Mouse (Mus musculus): ENCODE measurements at regions not wholly inside any gene's neighbourhood (a gene's known extent, or its start where the extent isn't known, plus 50 kb on each side); places are given as distances from the start of the nearest gene placed in this dataset.

DNA sequence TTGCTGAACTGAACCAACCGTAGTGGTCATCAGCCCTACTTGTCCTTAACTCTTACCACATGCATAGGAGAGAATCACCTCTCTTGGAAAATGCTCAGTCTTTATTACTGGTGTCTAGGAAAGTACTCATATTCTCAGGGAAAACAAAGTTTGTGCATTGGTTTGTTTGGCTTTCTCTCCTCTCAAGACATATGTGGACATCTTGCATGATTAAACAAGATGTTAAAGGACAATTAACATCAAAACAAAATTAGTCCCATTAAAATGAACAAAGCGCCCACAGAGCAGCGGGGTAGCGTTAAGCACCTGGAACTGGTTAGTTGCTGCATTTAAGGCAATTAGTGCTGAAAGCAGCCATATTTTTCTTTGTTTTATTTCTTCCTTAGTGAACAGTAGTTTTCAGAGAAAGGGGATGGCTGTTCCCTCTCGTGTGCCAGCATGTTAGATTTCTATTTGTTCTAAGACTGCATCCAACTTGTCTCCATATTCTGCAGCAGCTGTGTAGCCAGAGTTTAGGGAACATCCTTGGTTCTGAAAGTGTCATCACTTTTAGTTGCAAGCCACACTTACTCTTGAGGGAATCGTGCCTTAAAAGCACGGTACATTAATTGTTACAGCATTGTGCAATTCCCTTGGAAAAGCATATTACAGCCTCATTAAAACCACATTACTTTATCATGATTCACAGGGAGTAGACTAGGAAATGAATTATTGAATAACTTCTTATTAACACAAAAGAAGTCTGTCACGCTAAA, 137.7 kb downstream of the Ube2u start:
- intact Hi-C loops (cut with DNase I) = no loop called here
- no peak for DNase-seq

DNA sequence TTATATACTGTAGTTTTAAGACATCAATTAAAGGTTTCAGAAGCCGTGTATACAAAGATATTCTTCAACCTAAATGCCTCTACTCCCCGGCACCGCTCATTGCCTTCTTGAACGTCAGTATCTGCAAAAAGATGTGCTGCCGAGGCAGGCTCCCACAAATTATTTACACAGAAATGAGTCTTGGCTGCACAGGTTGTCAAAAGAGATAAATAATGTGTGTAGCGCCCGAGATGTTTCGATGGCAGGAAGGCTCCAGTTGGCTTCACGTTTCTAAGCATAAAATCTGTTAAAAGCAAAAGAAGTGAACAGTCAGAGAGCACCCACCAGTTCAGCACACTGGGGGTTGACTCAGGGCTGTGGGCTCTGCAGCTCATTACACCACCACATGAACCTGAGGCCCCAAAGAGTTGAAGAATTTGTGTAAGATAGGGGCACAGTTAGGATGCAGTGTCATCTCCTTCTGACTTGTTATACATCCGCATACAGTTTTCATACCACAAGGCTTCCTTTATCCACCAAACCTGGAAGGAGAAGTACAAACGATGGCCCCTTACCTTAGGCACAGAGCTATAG, 138.4 kb downstream of the Ube2u start:
- DNase-seq = no peak
- intact Hi-C loops (cut with DNase I) = no loop called here

DNA sequence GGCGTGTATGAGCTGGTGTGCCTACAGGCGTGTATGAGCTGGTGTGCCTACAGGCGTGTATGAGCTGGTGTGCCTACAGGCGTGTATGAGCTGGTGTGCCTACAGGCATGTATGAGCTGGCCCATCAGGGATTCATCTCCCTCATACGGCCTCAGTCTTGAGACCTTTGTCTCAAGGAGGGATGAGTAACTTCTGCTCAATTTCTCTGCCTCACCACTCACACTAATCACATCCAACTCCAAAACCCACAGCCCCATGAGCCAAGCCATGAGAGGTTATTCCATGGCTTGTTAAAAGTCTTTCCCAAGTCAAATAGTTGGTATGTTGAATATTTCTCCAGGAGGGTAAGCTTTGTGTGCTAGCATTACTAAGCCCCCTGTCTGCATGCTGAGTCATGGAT, 146.0 kb downstream of the Ube2u start:
- intact Hi-C loops (cut with DNase I) = no loop called here
- no peak for DNase-seq

DNA sequence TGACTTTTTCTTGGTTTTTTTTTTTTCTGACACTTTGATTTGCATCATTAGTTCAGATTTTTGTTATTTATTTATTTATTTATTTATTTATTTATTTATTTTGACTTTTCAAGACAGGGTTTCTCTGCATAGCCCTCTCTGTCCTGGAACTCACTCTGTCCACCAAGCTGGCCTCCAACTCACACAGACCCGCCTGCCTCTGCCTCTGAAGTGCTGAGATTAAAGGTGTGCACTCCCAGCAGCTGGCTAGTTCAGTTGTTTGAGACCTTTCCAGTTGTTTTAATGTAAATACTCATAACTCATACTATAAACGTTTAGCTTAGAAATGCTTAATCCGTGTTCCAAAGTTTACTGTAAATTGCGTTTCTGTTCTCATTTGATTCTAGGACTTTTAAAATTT, 147.9 kb downstream of the Ube2u start:
- no peak for DNase-seq

DNA sequence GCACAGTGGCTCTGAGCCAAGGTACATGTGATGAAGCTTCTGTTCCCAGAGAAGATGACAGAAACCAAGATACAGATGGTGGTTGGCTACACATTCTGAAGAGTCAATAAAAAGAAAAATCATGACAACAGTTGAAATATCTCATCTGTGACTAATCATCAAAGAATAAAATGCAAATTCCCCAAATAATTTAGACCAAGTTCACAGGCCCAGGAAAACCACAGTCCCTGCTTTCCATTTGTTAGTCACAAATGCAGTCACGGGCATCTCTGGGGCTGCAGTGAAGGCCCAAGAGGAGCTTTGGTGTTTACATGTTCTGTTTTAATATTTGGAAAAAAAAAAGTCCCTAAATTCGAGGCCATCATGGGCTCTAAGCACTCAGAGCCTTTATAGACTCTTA, 142.1 kb upstream of the Cachd1 start:
- intact Hi-C loops (cut with DNase I) = no loop called here

More for the DNA sequence above, 147.9 kb downstream of the Ube2u start:
- intact Hi-C loops (cut with DNase I) = no loop called here

DNA sequence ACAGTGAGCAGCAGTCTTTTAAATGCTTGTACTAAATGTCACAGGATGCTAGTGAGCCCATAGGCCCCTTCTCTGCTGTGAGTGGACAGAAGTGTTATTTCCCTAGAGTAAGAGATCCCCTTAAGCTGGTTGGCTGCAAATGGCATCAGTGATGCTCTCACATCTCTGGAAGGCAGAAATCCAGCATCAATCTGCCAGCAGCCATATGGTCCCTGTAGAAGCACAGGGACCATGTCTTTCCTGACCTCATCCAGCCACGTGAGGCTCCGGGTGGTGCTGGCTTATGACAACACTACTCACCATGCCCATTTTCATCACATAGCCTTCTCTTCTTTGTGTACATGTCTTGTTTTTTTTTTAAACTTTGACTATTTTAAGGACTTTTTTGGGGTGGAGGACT, 138.9 kb upstream of the Cachd1 start:
- no peak for DNase-seq
- intact Hi-C loops (cut with DNase I) = no loop called here

More for the DNA sequence above, 142.1 kb upstream of the Cachd1 start:
- no peak for DNase-seq

DNA sequence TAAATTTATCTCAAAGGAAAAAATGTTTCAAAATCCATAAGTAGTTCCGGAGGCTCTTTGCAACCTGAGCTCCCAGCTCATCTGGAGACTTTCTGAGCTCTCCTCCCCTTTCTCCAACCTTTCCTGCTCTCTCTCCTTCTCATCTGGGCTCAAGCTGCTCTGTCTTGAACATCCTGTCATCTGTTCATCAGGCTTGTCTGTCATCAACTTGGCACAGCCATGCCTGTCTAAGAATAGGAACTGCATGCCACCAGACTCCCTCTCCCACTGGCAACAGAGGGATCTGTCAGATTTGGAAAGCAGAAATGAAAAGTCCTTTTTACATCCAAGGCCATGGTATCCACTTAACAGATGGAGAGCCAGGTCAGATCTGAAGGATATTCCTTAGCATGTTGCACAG, 115.3 kb upstream of the Cachd1 start:
- intact Hi-C loops (cut with DNase I) = no loop called here
- peak; percentile 50 to 64 for DNase-seq

DNA sequence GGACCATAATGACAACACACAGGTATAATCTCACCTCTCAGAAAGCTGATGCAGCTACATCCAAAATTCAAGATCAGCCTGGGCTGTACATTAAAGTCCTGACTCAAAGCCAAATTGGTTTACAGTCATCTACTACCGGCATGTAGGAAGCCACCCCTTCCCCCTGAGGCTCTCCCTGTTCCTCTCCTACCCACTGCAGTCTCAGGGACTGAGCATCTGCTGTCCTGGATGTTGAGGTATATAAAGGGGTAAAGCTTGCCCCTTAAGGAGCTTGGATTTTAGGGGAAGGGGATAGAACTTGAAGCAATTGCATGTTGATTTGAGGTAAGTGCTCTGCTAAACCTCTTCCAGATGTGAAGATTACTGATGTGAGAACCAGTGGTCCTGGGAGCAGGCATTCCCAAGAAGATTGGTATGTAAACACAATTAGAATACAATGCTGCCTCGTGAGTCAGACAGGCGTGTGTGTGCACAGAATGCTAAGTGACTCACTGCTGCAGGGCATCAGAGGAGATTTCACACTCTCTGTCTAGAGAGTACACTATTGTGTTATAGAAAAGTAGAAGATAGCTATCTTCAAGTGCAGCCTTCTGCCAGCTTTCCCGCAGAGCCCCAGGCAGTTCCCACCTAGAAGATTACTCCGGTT, 111.7 kb upstream of the Cachd1 start:
- DNase-seq = no peak
- intact Hi-C loops (cut with DNase I) = no loop called here

DNA sequence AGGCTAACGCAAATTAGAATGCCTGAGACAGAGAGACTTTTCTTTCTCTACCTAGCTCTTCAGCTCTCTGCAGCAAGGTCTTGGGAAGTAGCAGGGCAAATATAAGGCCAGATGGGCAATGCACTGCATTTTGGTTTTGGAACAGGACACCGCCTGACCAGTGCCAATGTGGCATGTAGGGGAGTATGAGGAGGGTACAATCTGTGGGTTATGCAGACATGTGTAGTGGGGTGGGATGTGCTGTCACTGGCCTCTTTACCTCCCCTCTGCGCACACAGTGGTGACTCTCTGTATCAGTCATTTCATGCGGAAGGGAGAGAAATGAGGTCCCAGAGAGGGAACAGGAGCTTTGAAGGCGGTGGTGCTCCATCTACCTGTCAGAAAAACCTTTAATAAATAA, 105.9 kb upstream of the Cachd1 start:
- intact Hi-C loops (cut with DNase I) = no loop called here
- DNase-seq = no peak

DNA sequence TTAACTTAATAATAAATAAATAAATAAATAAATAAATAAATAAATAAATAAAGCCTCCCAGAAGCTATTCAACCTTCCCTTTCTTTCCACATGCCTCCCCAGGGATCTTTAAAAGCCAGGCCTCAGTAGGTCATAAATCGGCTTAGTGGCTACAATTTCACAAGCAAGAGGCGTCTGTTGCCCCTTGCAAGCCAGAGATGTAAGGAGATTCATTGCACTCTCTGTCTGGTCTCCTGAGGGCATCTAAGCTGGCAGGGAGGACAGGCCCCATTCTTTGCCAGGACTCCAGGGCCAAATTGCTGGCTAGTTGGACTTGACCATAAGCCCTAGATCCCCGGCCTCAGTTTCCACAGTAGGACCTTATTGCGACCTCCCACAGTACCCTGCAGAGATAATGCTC, 101.6 kb upstream of the Cachd1 start:
- DNase-seq = no peak
- intact Hi-C loops (cut with DNase I) = no loop called here

DNA sequence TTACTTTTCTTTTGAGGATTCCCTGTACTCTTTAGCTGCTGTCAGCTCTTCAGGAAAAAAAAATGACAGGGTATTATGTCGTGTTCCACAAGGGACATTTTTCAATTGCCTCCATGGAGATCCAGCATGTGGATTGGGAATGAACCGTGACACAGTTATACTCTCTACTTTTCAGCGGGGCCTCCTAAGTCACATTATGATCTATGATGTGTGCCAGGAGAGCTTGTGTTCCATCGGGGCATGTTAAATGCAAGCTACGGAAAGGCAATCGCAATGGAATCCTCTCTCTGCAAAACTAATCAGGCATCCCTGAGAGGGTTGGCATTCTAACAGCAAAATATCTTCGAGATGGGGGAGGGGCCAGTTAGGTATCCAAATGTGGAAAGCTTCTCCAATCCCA, 92.7 kb upstream of the Cachd1 start:
- no peak for DNase-seq
- intact Hi-C loops (cut with DNase I) = no loop called here

DNA sequence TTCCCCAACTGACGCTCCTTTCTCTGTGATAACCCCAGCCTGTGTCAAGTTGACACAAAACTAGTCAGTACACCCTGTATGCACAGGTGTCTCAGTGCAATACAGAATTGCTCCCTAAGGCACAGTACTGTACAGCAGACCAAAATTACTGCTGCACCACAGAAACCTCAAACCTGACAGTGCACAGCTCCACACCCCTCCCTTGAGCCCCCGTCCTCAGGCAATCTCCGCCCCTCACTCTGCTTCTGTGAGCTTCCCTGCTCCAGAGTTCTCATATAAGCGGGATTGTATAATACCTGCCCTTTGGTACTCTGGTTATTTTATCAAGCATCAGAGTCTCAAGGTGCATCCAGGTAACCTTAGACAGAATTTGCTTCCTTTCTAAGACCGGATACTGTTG, 76.5 kb upstream of the Cachd1 start:
- DNase-seq = no peak
- intact Hi-C loops (cut with DNase I) = no loop called here

DNA sequence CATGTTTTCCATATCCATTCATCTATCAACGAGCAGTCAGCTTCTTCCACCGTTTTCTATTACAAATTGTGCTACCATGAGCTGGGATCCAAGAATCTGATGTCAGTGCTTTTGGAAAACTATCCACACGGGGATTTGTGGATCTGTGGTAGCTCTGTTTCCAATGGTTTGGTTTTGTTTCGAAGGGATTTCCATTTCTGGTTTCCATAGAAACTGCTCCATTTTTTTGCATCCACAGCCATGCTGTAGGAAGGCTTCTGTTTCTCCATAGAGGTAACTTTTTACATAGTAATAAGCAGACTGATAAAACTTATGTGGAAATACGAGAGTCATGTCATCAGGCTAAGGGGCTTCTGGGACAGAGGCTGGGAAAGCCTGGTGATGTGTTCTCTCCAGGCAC, 76.1 kb upstream of the Cachd1 start:
- intact Hi-C loops (cut with DNase I) = no loop called here
- no peak for DNase-seq

DNA sequence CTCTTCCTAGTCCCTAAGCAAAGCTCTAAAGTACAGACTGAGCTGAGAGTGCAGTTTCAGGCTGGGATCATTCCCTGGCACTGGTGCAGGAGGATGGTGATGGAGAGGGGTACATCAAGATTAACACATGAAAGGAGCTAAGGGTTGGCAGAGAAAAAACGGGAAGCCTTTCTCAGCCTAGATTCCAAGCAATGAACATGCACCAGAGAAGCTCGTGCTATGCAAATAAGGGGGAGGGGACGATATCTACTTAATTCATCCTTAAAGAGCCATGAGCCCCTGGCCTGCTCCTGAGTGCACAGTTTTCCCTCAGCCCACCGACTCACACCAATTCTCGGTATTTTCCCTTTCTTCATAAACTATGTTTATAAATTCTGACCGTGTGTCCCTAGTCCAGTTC, 70.5 kb upstream of the Cachd1 start:
- no peak for DNase-seq
- intact Hi-C loops (cut with DNase I) = no loop called here

DNA sequence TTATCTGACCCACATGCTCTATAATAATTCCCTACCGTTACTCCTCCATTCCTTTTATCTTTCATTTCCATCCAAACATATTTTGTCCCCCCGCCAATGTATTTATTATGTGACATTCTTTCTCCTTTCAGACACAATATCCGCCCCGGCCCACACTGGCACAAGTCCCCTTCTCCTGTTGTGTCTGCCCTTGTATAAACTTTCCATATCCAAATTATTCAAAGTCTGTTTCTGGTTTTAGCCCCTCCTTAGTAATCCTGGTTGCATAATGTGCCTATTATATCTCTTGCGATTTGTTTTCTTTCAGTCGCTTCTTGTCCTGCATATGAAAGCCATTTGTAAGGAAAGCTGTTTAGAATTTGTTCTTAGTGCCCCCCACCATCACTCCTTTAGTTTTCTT, 69.3 kb upstream of the Cachd1 start:
- DNase-seq = no peak
- intact Hi-C loops (cut with DNase I) = no loop called here

DNA sequence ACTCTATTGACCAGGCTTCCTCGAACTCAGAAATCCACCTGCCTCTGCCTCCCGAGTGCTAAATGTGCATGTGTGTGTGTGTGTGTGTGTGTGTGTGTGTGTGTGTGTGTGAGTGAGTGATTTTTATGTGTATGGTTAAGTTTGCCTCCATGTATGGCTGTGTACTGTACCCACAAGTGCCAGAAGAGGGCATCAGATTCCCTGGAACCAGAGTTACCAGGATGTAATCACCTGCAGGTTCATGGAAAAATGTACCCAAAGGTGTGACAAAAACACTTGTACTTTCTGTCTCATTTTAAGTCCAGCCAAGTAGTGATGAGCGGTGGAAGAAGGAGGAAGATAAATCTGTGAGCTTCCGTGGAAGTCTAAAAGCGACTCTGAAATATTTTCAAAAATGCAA, 68.2 kb upstream of the Cachd1 start:
- intact Hi-C loops (cut with DNase I) = no loop called here
- DNase-seq = no peak

DNA sequence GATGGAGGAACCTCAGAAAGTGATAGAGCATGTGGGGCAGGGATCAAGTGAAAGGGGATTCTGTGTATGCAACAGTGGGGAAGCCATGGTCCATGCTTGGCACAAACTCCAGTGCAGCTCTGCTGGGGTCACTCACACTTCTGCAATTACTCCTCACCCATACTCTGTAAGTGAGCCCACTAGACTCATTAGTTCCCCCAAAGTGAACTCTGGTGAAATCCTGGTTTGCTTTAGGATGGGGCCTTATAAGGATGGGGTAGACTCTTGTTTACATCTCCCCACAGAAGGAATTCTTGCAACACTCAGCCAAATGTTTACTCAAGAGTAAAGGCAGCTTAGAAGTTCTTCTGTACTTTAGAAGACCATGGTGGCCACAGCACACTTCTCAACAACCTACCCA, 62.2 kb upstream of the Cachd1 start:
- intact Hi-C loops (cut with DNase I) = no loop called here
- DNase-seq = no peak

DNA sequence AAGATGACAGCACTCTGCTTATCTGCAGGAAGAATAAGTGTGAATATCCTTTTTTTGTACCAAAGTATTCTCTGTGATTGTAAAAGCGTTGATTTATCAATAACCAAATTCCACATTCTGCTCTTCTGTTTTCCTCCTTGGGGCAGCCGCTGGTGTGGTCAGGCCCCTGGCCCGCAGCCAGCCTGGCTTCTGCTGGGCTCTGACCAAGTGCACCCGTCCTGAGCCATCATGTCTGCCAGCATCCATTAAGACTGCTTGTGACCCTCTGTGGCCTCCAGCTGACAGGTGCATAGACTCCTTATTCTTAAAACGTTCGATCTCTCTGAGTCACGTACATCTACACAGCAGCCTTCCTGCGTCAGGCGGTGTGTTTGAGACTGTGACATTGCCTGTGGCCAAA, 58.9 kb upstream of the Cachd1 start:
- DNase-seq = no peak
- intact Hi-C loops (cut with DNase I) = no loop called here

DNA sequence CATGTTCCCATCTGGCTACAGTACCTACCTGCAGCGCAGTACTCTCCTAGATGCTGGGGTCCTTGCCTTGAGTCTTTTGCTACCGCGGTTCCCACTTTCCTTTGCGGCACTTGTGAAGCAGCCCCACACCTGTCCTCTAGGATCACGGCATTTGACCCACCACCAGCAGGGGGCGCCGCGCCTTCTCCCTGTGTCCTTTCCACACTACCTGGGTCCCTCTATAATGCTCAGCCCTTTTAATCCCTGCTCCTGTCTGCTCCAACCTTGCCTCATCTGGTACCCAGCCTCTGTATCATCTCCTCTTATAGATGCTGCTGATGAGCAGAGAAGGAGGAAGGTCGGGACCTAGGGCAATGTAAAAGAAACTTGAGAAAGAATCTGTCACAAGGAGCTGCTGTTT, 53.9 kb upstream of the Cachd1 start:
- DNase-seq = peak; percentile 27 to 68
- intact Hi-C loops (cut with DNase I) = loop anchor here (5.0 kb wide), 2 partner anchors 135 to 425 kb away; no protein-coding TSS in a partner anchor

DNA sequence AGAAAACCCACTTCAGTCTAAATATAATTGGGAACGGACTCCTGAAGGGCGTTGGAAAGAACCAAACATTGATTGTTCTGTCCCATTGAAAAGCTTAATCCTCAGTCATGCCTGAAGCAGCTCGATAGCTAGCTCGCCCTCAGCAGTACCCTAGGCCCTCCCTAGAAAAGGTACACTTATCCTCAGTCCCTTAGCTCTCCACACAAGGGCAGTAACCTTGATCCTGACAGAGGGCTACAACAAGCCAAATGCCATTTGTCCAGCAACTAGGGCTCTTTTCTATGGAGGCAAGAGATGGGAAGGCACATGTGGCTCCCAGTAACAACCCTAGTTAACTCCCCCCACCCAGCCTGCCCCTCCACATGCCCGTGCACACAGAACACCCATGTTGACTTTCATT, 53.4 kb upstream of the Cachd1 start:
- intact Hi-C loops (cut with DNase I) = loop anchor here (5.0 kb wide), 2 partner anchors 136 to 424 kb away; no protein-coding TSS in a partner anchor
- no peak for DNase-seq

DNA sequence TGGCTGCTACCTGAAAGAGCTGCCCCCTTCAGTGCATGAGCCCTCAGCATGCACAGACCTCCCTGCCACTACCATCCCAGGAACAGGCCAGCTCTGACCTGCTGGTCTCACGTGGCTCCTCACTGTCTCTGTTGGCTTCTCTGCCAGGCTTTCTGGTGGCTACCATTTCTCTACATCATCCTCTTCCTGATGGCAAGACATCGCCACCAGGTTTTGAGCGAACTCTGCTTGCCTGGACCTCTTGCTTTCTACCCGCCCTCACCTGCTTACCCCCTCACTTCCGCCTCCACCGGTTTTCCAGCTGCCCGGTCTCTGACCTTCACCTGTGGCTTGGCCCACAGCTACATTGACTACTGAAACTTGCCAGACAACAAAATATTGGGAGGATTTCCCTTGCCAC, 50.7 kb upstream of the Cachd1 start:
- no peak for DNase-seq
- intact Hi-C loops (cut with DNase I) = no loop called here

DNA sequence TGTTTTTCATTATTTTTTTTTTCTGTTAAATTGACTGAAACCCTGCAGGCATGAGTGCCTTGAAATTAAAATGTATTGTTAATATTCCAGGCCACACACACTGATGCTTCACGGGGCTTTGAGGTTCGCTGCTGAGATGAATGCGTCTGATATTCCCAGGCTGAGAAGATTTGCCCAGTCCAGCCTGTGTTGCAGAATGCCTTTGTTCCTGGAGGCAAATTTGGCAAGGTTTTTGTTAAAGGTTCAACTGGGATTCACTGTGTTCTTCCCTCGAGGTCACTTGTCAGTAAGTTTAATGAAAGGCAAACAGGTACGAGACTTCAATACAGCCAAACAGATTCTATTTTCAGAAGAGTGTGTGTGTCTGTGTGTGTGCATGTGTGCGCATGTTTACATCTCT, 50.0 kb upstream of the Cachd1 start:
- DNase-seq = no peak
- intact Hi-C loops (cut with DNase I) = no loop called here

Measured in heart, postnatal 10 days (tissue).